Mouse (Mus musculus) olfactory bulb, adult 2 months (tissue): ENCODE measurements at regions not wholly inside any gene's neighbourhood (a gene's known extent, or its start where the extent isn't known, plus 50 kb on each side); places are given as distances from the start of the nearest gene placed in this dataset.

Experiments
- CTCF ChIP-seq: fragments of 200-500 bp; IDR thresholded peaks from 2 replicates; pipeline ENCODE4 v1.5.1; 2012; ENCODE audit warnings: low read depth, mild to moderate bottlenecking, low read length, moderate library complexity; ENCODE audit not compliant: insufficient read depth
- POLR2A ChIP-seq: fragments of 200-500 bp; IDR thresholded peaks from 2 replicates; pipeline ENCODE4 v1.6.1; 2012; ENCODE audit warnings: mild to moderate bottlenecking, low read depth, low read length, moderate library complexity; ENCODE audit not compliant: insufficient read depth

GRCm38 (mm10) chr3:15139550-15139949 is 192.6 kb downstream of the Gm9733 start:
- no peak for TF ChIP-seq CTCF
- TF ChIP-seq POLR2A, result no peak
